Mouse (Mus musculus): ENCODE measurements around the gene Stk19.
A peak's percentile ranks its signal among the peaks of the same experiment; 100 is the strongest.
"Not testable (repeated sequence)": the region's sequence is repeated elsewhere in the genome, so short reads cannot be mapped to it uniquely, and the experiment has no call there.

The Stk19 gene

GRCm38 (mm10) chr17:34838785-34839184 lies 2.0 kb upstream of the Stk19 start:
- no peak for DNase-seq

- no peak for DNase-seq
Observed at GRCm38 (mm10) chr17:34837464-34838324, 949 bp upstream of the Stk19 start.

- no peak for DNase-seq
Observed at GRCm38 (mm10) chr17:34836155-34836855, 440 bp downstream of the Stk19 start.

GRCm38 (mm10) chr17:34830776-34831175 lies 6.0 kb downstream of the Stk19 start:
- DNase-seq, result not testable (repeated sequence)

- DNase-seq, result no peak
Observed at GRCm38 (mm10) chr17:34814818-34815370, 21.9 kb downstream of the Stk19 start.

GRCm38 (mm10) chr17:34813747-34814146 lies 23.0 kb downstream of the Stk19 start:
- peak; percentile 19 for DNase-seq

- DNase-seq, result no peak
Observed at GRCm38 (mm10) chr17:34811275-34811674, 25.5 kb downstream of the Stk19 start.

- not testable (repeated sequence) for DNase-seq
Observed at GRCm38 (mm10) chr17:34810811-34811210, 25.9 kb downstream of the Stk19 start.

- DNase-seq, result not testable (repeated sequence)
Observed at GRCm38 (mm10) chr17:34810411-34810810, 26.3 kb downstream of the Stk19 start.

GRCm38 (mm10) chr17:34808599-34809205 lies 28.0 kb downstream of the Stk19 start:
- DNase-seq, result no peak

- DNase-seq, result no peak
Observed at GRCm38 (mm10) chr17:34807176-34807575, 29.6 kb downstream of the Stk19 start.

GRCm38 (mm10) chr17:34804871-34805562 lies 31.7 kb downstream of the Stk19 start:
- no peak for DNase-seq

GRCm38 (mm10) chr17:34804301-34804700 lies 32.4 kb downstream of the Stk19 start, which contains the start of gene Cyp21a1:
Gene Cyp21a1 (minus strand): TSS chr17:34804561.
- DNase-seq, result not testable (repeated sequence)

- not testable (repeated sequence) for DNase-seq
Observed at GRCm38 (mm10) chr17:34803367-34803766, 33.4 kb downstream of the Stk19 start.

- not testable (repeated sequence) for DNase-seq
Observed at GRCm38 (mm10) chr17:34802756-34803155, 34.0 kb downstream of the Stk19 start.

- DNase-seq, result not testable (repeated sequence)
Observed at GRCm38 (mm10) chr17:34800781-34801305, 35.9 kb downstream of the Stk19 start.

- no peak for DNase-seq
Observed at GRCm38 (mm10) chr17:34799531-34799925, 37.2 kb downstream of the Stk19 start.

GRCm38 (mm10) chr17:34798866-34799530 lies 37.7 kb downstream of the Stk19 start:
- DNase-seq, result no peak

GRCm38 (mm10) chr17:34798071-34798470 lies 38.7 kb downstream of the Stk19 start:
- not testable (repeated sequence) for DNase-seq

- not testable (repeated sequence) for DNase-seq
Observed at GRCm38 (mm10) chr17:34797211-34797995, 39.3 kb downstream of the Stk19 start.

All from layer of hippocampus, adult 9-11 months (tissue).